Mouse (Mus musculus): ENCODE data around the gene Arpc1a. TPM values are rescaled to one million over a fixed set of nuclear protein-coding genes. Genes with fewer than 3 reads are reported as not detected.
A peak's percentile ranks its signal among the peaks of the same experiment; 100 is the strongest.

Gene Arpc1a
- total RNA-seq, 1 experiment from 2014 or later: 126 TPM

DNA sequence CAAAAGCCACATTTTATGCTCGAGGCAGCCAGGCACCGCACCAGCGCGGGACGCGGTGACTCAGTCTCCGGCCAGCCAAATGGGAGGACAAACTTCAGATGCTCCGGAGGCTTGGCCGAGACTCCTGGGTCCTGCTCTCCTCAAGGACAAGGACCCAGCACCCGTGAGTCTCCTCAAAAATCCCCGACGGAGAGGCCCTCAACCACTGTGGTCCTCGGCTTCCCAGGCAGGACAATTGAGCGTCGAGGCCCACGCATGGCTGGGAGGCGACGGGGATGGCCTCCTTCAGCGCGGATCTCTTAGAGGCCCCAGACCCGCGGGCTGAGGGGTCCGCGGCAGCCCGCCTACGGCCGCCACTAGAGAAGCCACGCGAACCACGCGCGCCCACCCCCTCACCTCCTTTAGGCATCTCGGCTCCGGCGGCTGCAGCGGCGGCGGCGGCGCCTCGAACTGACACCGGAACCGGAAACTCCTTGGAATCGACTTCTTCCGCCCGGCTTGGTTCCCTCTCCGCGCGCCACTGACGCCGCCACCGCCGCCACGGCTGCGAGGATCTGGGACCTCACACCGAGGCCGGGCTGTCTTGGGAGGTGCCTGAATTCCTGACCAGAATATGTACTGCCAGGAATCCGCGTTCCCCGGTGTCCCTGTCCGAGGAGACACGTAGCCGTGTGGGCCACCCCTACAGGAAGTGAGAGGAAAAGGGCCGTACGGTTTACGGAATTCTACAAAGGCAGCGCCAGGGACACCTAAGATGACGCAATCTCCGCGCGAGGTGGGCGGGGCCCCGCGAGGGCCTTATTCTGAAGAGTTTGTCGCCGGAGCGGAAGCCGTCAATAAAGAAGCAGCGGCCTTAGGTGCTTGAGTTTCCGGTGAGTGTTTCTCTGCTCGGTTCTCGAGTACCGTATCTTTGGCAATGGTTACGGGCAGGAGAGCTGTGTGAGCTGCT lies 56.2 kb downstream of the Arpc1a start, which contains the start of the genes Pdap1 and Bud31:
Gene Pdap1 (minus strand): TSS at position 668 of the 949 bp plus-strand sequence.
Gene Bud31 (plus strand): TSS at position 792 of the 949 bp plus-strand sequence.
- peak; percentile 93 for DNase-seq

- no peak for DNase-seq
These were observed 57.0 kb downstream of the Arpc1a start for GRCm38 (mm10) chr5:145140611-145141010.

DNA sequence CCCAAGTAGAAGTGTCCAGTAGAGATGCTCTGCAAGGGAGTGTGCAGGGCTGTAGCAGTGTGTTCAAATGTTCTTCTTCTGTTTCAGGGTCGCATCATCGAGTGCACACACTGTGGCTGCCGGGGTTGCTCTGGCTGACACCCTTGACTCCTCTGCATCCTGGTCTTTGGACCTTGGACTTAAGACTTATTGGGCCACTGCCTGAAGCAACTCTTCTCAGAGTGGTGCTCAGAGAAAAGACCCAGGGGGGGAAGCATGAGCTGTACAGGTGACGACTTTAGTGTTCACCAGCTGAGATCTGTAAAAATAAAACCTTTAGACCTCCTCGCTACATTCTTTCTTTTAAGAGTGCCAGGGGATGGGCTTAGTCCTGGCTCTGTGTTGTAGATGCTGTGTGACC lies 64.1 kb downstream of the Arpc1a start:
- no peak for DNase-seq

DNA sequence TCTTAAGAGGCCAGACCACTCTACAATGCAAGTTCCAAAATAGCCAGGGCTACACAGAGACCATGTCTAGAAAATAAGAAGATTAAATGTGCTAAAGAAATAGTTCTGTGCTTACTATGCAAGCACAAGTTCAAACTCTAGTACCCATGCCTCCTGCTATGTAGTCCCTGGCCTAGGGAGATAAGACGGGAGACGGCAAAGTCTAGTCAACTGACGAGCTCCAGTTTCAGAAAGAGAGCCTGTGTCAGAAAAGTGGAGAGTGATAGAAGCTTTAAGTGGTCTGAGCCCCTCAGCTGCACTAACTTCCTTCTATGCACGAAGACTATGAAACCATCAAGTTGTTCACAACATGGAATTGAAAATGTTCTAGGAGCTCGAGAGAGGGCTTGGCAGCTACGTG lies 65.7 kb downstream of the Arpc1a start:
- no peak for DNase-seq

DNA sequence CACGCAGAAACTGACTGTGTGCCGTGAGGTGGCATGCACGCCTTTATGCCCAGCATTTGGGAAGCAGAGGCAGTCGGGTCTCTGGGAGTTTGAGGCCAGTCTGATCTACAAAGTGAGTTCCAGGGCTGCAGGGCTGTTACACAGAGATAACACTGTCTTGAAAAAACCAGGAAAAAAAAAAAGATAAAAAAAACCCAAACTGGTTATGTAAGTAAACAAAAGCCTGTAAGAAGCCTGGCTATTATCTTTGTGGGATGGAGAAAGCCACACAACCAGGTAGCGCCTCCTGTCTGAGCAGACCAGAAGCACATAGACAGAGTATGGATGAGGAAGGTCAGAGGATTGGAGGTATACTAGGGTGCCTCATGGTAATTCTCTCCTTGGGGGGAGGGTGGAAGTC lies 69.1 kb downstream of the Arpc1a start:
- DNase-seq: no peak

Other genes with a start within 250 kb of the Arpc1a start
- 18.8 and 24.7 TPM in 2 replicates for gene Smurf1, start 118.0 kb upstream of the Arpc1a start, total RNA-seq (2021)
- not detected in 2 replicates for gene Gm4871, start 51.1 kb upstream of the Arpc1a start, total RNA-seq (2021)
- gene 1700018F24Rik, start 40.8 kb upstream of the Arpc1a start, total RNA-seq (2021): not detected in 2 replicates
- not detected in 2 replicates for gene Kpna7, start 200 bp downstream of the Arpc1a start, total RNA-seq (2021)
- 243 and 311 TPM in 2 replicates for gene Arpc1b, start 30.4 kb downstream of the Arpc1a start, total RNA-seq (2021)
- 91.0 and 131 TPM in 2 replicates for gene Pdap1, start 56.4 kb downstream of the Arpc1a start, total RNA-seq (2021)
- gene Bud31, start 56.5 kb downstream of the Arpc1a start, total RNA-seq (2021): 113 and 115 TPM in 2 replicates
- gene Ptcd1, start 83.3 kb downstream of the Arpc1a start, total RNA-seq (2021): 35.1 and 38.5 TPM in 2 replicates
- gene Cpsf4, start 83.4 kb downstream of the Arpc1a start, total RNA-seq (2021): 22.9 and 23.2 TPM in 2 replicates
- 437 and 448 TPM in 2 replicates for gene Atp5j2, start 108.2 kb downstream of the Arpc1a start, total RNA-seq (2021)
- 9.3 and 13.3 TPM in 2 replicates for gene Zkscan14, start 118.0 kb downstream of the Arpc1a start, total RNA-seq (2021)
- gene Zkscan5, start 120.7 kb downstream of the Arpc1a start, total RNA-seq (2021): 11.1 and 12.9 TPM in 2 replicates
- 59.8 and 67.4 TPM in 2 replicates for gene Zfp655, start 147.9 kb downstream of the Arpc1a start, total RNA-seq (2021)
- 18.0 and 19.2 TPM in 2 replicates for gene Zscan25, start 196.7 kb downstream of the Arpc1a start, total RNA-seq (2021)

Data from adrenal gland, postnatal 25 days (tissue).